Mouse (Mus musculus): ENCODE results near the gene Trp53rkb. TPM values are rescaled to one million over a fixed set of nuclear protein-coding genes. Genes with fewer than 3 reads are reported as not detected.

The Trp53rkb gene
- total and polyA plus RNA-seq, 2 experiments from 2014 or later = 8.2 to 13.2 TPM

- Histone ChIP-seq H3K27me3 (ENCODE audit: insufficient read depth, low read length) (no peaks in the 10 kb centered on the region), H3K4me3 (ENCODE audit: low read depth, low read length) (no peak overlapping the region), H3K9ac (no peak overlapping the region), H3K36me3 (ENCODE audit: insufficient read depth) (no peaks in the 10 kb centered on the region), H3K4me1 (ENCODE audit: insufficient read depth) (no peaks in the 10 kb centered on the region), H3K4me2 (ENCODE audit: low read depth) (no peak overlapping the region), H3K27ac (ENCODE audit: low read depth, low read length) (no peak overlapping the region), H3K9me3 (ENCODE audit: low read length) (no peaks in the 10 kb centered on the region)
- TF ChIP-seq CTCF (IDR thresholded peaks at IDR 0.05; ENCODE audit: low read depth) = no peak
- DNase-seq (no peak), ATAC-seq (no peak)
- WGBS = 70% methylated on average over 10 of the region's 10 CpGs
Observed at GRCm38 (mm10) chr2:166822119-166822826, 29.9 kb downstream of the Trp53rkb start.

GRCm38 (mm10) chr2:166822901-166823300 lies 30.6 kb downstream of the Trp53rkb start:
- no peak; the same call in 1 of the 2 replicates for ATAC-seq
- no peak for DNase-seq

GRCm38 (mm10) chr2:166824386-166824785 lies 32.1 kb downstream of the Trp53rkb start:
- Histone ChIP-seq H3K9me3 (ENCODE audit: low read length) (no peaks in the 10 kb centered on the region), H3K4me2 (ENCODE audit: low read depth) (no peak overlapping the region), H3K4me3 (ENCODE audit: low read depth, low read length) (no peak overlapping the region), H3K4me1 (ENCODE audit: insufficient read depth) (no peaks in the 10 kb centered on the region), H3K9ac (no peak overlapping the region), H3K36me3 (ENCODE audit: insufficient read depth) (0 out of 2 replicates have a peak, but pooled peaks cover 5% of the 10 kb centered on the region), H3K27ac (ENCODE audit: low read depth, low read length) (no peak overlapping the region), H3K27me3 (ENCODE audit: insufficient read depth, low read length) (no peaks in the 10 kb centered on the region)
- ATAC-seq (no peak), DNase-seq (no peak)
- no peak for TF ChIP-seq CTCF (IDR thresholded peaks at IDR 0.05; ENCODE audit: low read depth)
- WGBS = 91% methylated on average over 5 of the region's 5 CpGs

More at GRCm38 (mm10) chr2:166822901-166823300, 30.6 kb downstream of the Trp53rkb start:
- Histone ChIP-seq H3K9me3 (ENCODE audit: low read length) (no peaks in the 10 kb centered on the region), H3K27me3 (ENCODE audit: insufficient read depth, low read length) (no peaks in the 10 kb centered on the region), H3K9ac (no peak overlapping the region), H3K4me2 (ENCODE audit: low read depth) (no peak overlapping the region), H3K4me1 (ENCODE audit: insufficient read depth) (no peaks in the 10 kb centered on the region), H3K27ac (ENCODE audit: low read depth, low read length) (no peak overlapping the region), H3K4me3 (ENCODE audit: low read depth, low read length) (no peak overlapping the region), H3K36me3 (ENCODE audit: insufficient read depth) (no peaks in the 10 kb centered on the region)
- TF ChIP-seq CTCF (IDR thresholded peaks at IDR 0.05; ENCODE audit: low read depth) = no peak
- WGBS = 32% methylated on average over 2 of the region's 2 CpGs

GRCm38 (mm10) chr2:166824998-166825397 lies 32.7 kb downstream of the Trp53rkb start:
- no peak for TF ChIP-seq CTCF (IDR thresholded peaks at IDR 0.05; ENCODE audit: low read depth)
- Histone ChIP-seq H3K9me3 (ENCODE audit: low read length) (no peaks in the 10 kb centered on the region), H3K4me2 (ENCODE audit: low read depth) (no peak overlapping the region), H3K27me3 (ENCODE audit: insufficient read depth, low read length) (no peaks in the 10 kb centered on the region), H3K4me3 (ENCODE audit: low read depth, low read length) (no peak overlapping the region), H3K4me1 (ENCODE audit: insufficient read depth) (no peaks in the 10 kb centered on the region), H3K36me3 (ENCODE audit: insufficient read depth) (peaks cover 5% of the 10 kb centered on the region; the same call in 1 of the 2 replicates), H3K9ac (no peak overlapping the region), H3K27ac (ENCODE audit: low read depth, low read length) (no peak overlapping the region)
- ATAC-seq = no peak
- DNase-seq = no peak
- 93% methylated on average over 5 of the region's 5 CpGs for WGBS

- Histone ChIP-seq H3K4me1 (ENCODE audit: insufficient read depth) (no peaks in the 10 kb centered on the region), H3K36me3 (ENCODE audit: insufficient read depth) (peaks cover 5% of the 10 kb centered on the region; the same call in 1 of the 2 replicates), H3K27me3 (ENCODE audit: insufficient read depth, low read length) (no peaks in the 10 kb centered on the region), H3K4me2 (ENCODE audit: low read depth) (no peak overlapping the region), H3K27ac (ENCODE audit: low read depth, low read length) (no peak overlapping the region), H3K9ac (no peak overlapping the region), H3K4me3 (ENCODE audit: low read depth, low read length) (no peak overlapping the region), H3K9me3 (ENCODE audit: low read length) (no peaks in the 10 kb centered on the region)
- no peak for ATAC-seq
- TF ChIP-seq CTCF (IDR thresholded peaks at IDR 0.05; ENCODE audit: low read depth) = no peak
- WGBS = 92% methylated on average over 8 of the region's 8 CpGs
- DNase-seq = no peak
Observed at GRCm38 (mm10) chr2:166826491-166827224, 34.3 kb downstream of the Trp53rkb start.

GRCm38 (mm10) chr2:166828306-166828705 lies 36.0 kb downstream of the Trp53rkb start:
- no peak for DNase-seq
- Histone ChIP-seq H3K27ac (ENCODE audit: low read depth, low read length) (no peak overlapping the region), H3K27me3 (ENCODE audit: insufficient read depth, low read length) (no peaks in the 10 kb centered on the region), H3K9me3 (ENCODE audit: low read length) (no peaks in the 10 kb centered on the region), H3K4me3 (ENCODE audit: low read depth, low read length) (no peak overlapping the region), H3K4me2 (ENCODE audit: low read depth) (no peak overlapping the region), H3K4me1 (ENCODE audit: insufficient read depth) (no peaks in the 10 kb centered on the region), H3K36me3 (ENCODE audit: insufficient read depth) (peaks cover 5% of the 10 kb centered on the region; the same call in 1 of the 2 replicates), H3K9ac (no peak overlapping the region)
- 90% methylated on average over 12 of the region's 12 CpGs for WGBS
- ATAC-seq = no peak
- no peak for TF ChIP-seq CTCF (IDR thresholded peaks at IDR 0.05; ENCODE audit: low read depth)

- DNase-seq (no peak), ATAC-seq (no peak)
- Histone ChIP-seq H3K36me3 (ENCODE audit: insufficient read depth) (peaks cover 5% of the 10 kb centered on the region; the same call in 1 of the 2 replicates), H3K27ac (ENCODE audit: low read depth, low read length) (no peak overlapping the region), H3K4me1 (ENCODE audit: insufficient read depth) (no peaks in the 10 kb centered on the region), H3K4me3 (ENCODE audit: low read depth, low read length) (no peak overlapping the region), H3K27me3 (ENCODE audit: insufficient read depth, low read length) (no peaks in the 10 kb centered on the region), H3K9me3 (ENCODE audit: low read length) (no peaks in the 10 kb centered on the region), H3K9ac (no peak overlapping the region), H3K4me2 (ENCODE audit: low read depth) (no peak overlapping the region)
- WGBS = 95% methylated on average over 5 of the region's 5 CpGs
- TF ChIP-seq CTCF (IDR thresholded peaks at IDR 0.05; ENCODE audit: low read depth) = no peak
Observed at GRCm38 (mm10) chr2:166830350-166830749, 38.0 kb downstream of the Trp53rkb start.

Data from forebrain, postnatal 0 days (tissue).